Mouse (Mus musculus) left cerebral cortex, postnatal 4 days (tissue): ENCODE measurements around the gene Aph1a. TPM values are rescaled to one million over a fixed set of nuclear protein-coding genes. Genes with fewer than 3 reads are reported as not detected.
"Not testable (repeated sequence)": the region's sequence is repeated elsewhere in the genome, so short reads cannot be mapped to it uniquely, and the experiment has no call there.

Source experiments
- DNase-seq: peaks from one replicate; pipeline ENCODE4 v3.0.0-alpha.2; 2022
- intact Hi-C: fragments of 180-260 bp; cut with DNase I; formaldehyde crosslinking; loops from one replicate; pipeline ENCODE4 v1.15.1; 2025
- total RNA-seq, 2 experiments: library from RNA; stranded (reverse); gene quantifications; 2 replicates each; pipeline ENCODE4 v1.2.3; 2021

Gene Aph1a
- 100 to 1,000 TPM in 1 of 2 experiments, 10 to 100 TPM in 1; 91.1 to 101 TPM for total RNA-seq

DNA sequence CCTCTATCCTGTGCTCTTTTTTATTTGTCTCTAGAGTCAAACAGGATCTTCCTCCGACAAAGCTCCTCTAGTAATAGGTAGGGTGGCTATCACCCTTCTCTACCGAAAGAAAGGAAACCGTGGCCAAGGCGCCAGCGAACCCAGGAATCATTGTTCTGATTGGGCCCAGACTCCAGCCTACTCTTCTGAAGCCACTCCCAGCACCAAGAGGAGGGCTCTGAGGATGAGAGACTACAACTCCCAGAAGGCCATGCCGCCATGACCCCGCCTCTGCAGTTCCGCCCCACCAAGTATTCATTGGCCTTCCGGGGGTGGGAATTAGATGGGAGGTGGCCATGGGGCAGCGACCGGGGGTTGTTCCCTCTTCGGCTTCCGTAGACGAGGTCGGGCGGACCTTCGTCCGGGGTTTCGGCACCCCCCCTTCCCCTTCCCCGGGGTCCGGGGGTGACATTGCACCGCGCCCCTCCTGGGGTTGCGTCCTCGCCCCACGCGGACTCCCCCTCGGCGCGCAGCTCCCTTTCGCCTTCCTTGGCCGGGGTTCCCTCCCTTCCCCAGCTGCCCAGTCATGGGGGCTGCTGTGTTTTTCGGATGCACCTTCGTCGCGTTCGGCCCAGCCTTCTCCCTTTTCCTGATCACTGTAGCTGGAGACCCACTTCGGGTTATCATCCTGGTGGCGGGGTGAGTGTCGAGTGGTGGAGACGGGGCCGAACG lies at the start of gene Aph1a:
Aph1a (plus strand) TSS at position 364 of the 711 bp plus-strand sequence.
- intact Hi-C loops = not testable (repeated sequence)
- DNase-seq = peak; percentile 97

DNA sequence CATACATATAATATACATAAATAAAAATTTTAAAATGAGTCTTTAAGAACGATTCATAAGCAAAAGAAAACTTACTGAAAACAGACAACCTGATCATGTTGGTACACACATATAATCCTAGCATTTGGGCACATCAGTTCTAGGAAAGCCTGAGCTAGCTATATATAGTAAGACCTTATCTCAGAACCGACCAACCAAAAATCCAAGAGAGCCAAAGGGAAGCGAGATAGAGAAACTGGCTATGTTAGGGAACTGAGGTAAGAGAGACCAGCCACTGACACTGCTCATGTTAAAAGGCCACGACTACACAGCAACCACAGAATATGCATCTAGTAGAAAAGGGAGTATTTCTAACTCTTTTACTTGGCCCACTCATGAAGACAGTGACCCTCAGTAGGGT lies 43.2 kb upstream of the Aph1a start:
- no peak for DNase-seq
- intact Hi-C loops = no loop called here

DNA sequence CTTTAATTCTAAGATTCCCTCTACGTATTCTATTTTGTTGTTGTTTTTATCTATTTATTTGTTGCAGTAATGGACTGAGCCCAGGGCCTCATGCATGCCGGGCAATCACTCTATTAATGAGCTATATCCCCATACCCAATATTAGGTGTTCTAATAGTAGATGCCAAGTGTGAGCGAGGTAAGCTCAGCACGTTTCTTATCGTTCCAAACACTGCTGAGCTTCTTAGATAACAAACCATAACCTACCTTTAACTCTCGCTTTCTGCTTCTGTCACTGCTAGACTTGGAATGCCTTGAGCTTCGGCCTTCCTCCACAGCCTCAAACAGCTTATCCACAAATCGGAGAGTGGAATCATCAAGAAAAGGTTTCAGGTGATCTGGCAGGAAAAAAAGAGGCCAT lies 42.5 kb upstream of the Aph1a start:
- no peak for DNase-seq
- intact Hi-C loops = no loop called here

DNA sequence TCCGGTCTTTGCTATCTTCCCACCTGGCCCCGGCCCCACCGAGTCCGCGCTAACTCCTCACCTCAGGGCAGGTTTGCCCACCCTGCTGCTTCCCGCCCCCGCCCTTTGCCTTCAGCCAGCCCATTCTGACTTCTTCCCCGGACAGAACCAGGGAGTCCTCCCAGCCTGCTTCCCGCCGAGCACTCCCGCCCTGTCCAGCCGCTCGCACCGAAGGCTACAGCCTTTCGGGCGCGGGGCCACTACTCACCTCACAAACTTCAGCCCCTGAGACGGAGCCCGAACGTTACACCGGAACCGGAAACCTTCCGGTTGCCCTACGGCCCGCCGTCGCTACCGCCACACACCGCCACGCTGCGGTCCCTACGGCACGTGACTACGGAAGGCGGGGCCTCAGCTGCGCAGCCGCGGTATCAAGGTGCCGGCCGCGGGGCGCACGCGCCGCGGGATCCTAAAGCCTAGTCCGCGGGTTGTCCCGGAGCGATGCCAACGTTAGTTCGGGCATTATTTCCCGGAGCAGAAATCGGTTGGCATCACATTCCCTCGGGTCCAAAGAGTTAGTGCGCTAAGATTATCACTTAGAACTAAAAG lies 38.2 kb upstream of the Aph1a start, which contains the start of gene Prpf3:
Prpf3 (minus strand) TSS at position 384 of the 588 bp plus-strand sequence.
- DNase-seq = peak; percentile 93
- intact Hi-C loops = no loop called here

DNA sequence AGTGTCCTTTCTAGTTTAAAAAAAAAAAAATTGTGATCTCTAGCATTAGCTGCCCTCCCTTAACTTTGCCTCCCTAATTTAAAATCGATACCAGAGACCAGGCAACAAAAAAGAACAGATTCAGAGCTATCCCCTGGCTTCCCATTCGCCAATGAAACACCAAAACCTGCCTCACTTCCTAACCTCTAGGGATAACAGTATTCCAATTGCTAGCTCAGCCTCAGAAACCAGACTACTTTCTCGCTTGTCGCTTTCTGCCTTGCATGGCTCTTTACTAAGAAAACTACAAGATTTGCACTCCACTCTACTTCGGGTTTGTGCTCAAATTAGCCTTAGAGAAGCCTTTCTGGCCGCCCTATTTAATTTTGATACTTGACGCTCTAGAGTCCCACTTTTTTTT lies 37.7 kb upstream of the Aph1a start:
- DNase-seq = no peak
- intact Hi-C loops = no loop called here

DNA sequence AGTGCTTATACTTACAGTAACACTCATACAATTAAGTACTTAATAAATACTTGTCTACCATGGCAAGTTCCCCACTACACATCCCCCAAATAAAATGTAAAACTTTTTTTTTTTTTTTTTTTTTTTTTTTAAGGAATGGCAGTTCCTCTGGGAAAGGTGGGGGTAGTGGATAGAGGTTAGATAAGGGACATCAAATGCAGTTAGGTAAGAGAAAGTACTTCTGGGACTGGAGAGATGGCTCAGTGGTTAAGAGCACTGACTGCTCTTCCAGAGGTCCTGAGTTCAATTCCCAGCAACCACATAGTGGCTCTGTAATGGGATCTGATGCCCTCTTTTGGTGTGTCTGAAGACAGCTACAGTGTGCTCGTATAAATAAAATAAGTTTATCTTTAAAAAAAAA lies 36.7 kb upstream of the Aph1a start:
- DNase-seq, intact Hi-C loops: not testable (repeated sequence)

DNA sequence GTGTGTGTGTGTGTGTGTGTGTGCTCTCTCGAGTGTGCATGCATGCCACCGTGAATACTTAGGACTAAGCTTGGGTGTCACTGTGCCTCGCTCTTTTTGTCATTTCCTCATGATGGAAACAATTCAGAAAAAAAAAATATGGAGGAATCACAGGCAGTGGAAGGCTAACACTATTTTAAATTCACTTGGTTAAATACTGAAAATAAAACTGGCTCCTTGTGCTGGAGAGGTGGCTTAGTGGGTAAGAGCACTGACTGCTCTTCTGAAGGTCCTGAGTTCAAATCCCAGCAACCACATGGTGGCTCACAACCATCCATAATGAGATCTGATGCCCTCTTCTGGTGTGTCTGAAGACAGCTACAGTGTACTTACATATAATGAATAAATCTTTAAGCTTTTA lies 35.5 kb upstream of the Aph1a start:
- DNase-seq, intact Hi-C loops: not testable (repeated sequence)

DNA sequence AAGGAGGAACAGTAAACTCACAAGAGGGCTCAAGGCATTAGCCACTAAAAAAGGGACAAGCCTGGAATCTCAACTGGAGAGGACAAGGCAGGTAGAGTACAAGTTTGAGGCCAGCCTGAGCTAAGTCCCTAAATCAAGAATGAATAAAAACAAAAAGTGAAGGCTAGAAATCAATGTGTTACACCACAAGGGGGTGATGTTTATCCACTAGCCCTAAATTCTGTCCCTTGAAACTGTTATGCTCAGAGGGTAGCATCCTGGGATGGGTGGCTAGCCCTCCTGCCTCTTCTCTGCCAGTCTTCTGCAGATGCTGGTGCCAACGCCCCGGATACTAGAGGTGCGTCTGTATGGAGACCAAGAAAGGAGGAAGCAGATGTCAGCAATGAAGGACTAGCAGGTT lies 33.4 kb upstream of the Aph1a start:
- intact Hi-C loops = no loop called here
- DNase-seq = no peak

DNA sequence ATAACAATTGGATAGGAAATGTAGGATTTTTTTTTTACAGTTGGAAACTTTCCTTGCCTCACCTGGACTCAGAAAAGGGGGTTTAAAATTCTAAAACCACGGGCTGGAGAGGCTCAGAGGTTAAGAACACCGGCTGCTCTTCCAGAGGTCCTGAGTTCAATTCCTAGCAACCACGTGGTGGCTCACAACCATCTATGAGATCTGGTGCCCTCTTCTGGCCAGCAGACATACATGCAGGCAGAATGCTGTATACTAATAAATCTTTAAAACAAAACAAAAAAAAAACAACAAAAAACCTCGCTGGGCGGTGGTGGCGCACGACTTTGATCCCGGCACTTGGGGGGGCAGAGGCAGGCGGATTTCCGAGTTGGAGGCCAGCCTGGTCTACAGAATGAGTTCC lies 32.6 kb upstream of the Aph1a start:
- no peak for DNase-seq
- intact Hi-C loops = no loop called here

DNA sequence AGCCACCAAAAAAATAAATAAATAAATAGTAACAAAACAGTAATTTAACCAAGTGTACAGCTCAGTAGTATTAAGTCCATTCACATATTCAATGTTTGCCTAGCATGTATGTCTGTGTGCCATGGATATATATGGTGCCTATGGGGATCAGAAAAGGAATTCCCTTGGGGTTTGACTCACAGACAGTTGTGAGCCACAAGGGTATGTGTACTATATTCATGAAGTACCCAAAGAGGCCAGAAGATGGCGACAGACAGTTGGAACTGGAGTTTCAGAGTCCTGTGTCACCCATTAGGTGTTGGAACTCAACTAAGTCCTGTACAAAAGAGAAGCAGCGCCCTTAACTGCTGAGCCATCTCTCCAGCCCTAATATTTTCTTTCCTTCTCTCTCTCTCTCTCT lies 32.0 kb upstream of the Aph1a start:
- intact Hi-C loops = no loop called here
- peak; percentile 65 for DNase-seq

DNA sequence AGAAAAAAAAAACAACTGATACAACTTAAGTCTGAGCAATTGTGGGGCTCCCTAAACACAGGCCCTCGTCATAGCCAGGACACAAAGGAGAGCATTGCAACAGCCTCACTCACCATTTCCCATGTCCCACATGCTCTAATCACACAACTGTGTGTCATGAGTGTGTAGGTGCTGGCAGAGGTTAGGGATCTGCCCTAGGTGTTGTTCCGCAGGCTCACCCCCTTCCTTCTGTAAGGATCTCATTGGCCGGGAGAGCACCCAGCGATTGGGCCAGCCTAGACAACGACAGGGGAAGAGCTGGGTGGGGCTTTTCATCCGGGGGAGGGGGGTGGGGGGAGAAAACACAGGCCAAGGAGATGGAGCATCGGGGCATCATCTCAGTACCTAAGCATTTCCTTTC lies 30.2 kb upstream of the Aph1a start:
- intact Hi-C loops = no loop called here

DNA sequence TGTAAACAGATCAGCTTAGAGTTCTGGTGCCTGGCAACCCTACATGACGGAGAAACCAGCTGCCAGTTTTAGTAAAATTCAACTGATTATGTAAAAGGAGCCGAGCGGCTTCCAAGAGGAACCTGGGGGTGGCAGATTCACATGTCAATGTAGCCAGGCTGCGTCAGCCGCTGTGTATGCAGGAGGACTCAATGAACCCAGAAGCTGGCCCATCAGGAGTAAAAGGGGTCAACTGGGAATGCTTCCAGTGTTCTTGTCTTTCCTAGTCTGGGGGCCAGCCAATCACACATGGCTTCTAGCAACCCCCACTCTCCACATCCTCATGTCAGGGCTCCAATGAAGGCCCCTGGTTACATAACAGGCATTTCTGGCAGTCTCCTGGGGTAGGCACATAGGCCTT lies 28.7 kb upstream of the Aph1a start:
- no peak for DNase-seq
- intact Hi-C loops = no loop called here

More for the DNA sequence above, 30.2 kb upstream of the Aph1a start:
- no peak for DNase-seq

DNA sequence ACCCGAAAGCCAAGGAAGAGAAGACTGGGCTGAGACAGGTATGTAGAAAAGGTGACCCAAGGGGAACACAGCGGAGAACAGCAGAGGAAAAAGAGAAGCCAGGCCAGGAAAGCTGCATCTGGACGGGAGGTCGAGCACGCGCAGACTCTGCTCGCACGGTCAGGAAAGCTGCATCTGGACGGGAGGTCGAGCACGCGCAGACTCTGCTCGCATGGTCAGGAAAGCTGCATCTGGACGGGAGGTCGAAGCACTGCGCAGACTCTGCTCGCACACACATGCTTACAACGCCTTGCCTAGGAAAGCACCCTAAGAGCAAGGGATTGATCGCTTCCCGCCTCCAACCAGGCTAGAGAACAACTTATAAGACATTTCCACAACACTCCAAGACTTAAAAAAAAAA lies 28.2 kb upstream of the Aph1a start:
- intact Hi-C loops = no loop called here
- no peak for DNase-seq

DNA sequence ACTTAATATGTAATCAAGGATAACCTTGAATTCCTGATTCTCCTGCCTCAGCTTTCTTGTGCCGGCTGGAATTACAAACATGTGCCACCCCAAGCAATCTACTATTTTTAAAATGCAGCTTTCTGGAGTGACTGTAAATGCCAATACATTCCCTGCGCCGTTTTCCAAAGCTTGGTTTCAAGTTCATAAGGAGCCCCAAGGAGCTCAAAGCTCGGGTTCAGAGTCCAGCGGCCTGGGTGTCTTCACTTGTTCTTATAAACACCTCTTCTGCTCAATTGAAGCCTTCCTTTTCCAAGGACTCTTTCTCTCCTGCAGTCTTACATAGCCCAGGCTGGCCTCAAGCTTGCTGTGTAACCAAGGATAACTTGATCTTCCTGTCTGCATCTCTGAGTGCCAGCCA lies 27.7 kb upstream of the Aph1a start:
- DNase-seq = no peak
- intact Hi-C loops = no loop called here

DNA sequence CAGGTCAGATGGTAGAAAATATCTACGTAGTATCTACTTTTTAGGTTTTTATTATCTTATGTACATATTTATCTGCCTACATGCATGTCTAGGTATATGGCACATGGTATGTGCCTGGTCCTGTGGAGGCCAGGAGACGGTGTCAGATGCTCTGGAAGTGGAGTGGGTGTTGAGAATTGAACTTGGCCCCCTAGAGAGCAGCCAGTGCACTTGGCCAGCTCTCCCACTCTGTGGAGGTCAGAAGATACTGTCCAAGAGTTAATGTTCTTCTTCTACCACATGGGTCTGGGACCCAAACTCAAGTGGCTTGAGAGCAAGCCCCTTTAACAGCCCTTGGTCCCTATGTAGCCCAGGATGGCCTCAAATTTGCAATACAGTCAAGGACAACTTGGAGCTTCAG lies 26.4 kb upstream of the Aph1a start:
- intact Hi-C loops = no loop called here

DNA sequence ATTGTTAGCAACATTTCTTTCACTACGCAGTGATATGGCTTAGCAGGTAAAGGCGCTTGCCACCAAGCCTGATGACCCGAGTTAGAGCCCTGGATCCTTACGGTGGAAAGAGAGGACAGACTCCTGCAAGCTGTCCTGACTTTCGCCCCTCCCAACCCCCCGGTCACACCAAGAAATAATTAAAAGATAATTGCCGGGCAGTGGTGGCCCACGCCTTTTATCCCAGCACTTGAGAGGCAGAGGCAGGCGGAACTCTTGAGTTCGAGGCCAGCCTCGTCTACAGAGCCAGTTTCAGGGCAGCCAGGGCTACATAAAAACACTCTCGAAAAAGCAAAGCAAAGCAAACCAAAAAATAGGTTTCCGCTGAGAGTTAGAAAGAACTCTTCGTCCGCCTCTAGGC lies 22.8 kb upstream of the Aph1a start:
- intact Hi-C loops = no loop called here
- DNase-seq = no peak

More for the DNA sequence above, 26.4 kb upstream of the Aph1a start:
- no peak for DNase-seq

DNA sequence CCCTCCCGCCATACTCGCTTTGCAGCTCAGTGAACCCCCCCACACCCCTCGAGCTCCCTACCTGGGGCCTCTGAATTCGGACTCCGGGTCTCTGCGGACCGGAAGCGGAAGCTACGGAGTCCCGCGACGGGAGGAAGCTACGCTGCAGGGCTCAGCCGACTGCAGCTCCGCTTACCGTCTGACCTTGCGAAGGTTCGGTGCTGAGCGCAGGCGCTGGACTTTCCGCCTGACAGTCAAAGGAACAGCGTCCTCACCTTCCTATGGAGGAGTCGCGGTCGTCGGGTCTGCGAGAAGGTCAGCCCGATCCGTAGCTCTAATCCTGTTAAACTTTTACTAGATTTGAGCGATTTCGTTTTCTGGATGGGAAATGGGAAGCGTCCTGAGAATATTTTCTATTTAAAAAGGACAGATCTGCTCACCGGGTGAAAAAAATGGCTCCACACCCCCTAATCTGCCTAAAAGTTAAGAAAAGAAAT lies 22.3 kb upstream of the Aph1a start, which contains the start of gene Mrps21:
Mrps21 (minus strand) TSS at position 128 of the 476 bp plus-strand sequence.
- intact Hi-C loops = no loop called here

DNA sequence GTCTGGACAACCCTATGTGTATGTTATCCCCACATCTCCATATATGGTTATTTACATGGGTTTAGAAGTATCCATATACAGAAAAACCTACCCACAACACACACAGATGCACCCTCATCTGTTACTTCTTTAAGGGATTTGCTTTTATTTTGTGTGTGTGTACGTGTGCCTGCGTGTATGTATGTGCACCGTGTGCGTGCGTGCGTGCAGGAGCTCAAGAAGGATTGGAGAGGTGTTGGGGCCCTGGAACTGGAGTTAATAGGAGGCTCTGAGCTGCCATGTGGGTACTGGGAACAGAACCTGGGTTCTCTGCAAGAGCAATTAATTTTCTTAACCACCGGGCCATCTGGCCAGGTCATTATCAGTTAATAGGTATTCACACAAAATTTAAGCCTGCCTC lies 21.7 kb upstream of the Aph1a start:
- DNase-seq = no peak
- intact Hi-C loops = no loop called here

More for the DNA sequence above, 22.3 kb upstream of the Aph1a start, which contains the start of gene Mrps21:
- DNase-seq = peak; percentile 86

DNA sequence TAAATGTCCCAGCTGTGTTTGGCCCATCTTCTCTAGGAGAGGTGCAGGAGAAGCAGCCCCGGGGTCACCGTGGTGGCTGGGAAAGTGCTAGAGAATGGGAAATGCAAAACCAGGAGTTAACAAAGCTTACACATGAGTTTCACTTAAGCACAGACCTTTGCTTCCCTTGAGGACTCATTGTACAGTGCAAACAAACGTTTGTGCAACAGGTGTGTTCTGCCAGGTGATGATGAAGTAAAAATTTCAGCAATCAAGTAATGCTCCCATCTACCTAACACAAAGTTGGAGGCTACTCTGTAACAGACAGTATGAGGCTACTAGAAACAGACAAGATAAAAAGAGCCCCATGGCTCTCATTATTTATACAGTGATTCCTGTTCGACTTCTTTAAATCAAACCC lies 14.7 kb upstream of the Aph1a start:
- intact Hi-C loops = no loop called here
- no peak for DNase-seq

DNA sequence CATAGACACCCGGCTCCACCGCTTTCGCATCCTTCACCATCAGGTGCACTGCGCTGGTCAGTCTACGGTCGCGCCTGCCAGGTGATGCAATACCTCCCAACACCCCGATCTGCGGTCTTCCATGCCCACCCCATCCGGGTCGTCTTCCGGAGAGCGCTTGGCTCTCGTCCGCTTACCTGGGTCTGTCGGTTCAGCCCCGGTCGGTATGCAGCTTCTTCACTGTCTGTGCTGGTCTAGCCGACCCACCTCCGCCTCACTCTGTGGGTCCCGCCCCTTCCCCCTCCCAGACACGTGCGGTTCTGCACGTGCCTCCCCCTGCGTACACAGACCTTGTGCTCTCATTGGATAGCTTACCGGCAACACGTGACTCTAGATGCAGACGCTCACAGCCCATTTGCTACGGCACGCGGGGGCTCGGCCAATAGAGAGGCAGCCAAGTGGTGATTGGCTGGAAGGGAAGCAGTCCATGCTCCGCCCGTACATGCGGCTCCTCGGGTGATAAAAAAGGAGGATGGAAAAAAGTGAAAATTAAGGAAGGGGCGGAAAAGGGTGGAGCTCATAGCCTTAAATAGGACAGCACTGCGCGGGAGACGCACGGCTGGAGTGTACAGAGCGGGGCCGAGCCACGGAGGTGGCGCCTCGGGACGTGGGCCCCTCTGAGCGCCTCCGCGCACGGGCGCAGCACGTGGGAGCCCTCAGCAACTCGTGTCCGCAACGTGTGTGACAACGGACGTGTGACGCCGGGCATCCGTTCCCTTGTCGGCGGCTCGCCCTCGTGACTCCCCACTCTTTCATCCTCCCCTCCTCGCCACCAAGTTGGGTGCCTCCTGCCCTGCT lies 11.6 kb upstream of the Aph1a start, which contains the start of gene Ciart:
Ciart (minus strand) TSS at position 273 of the 837 bp plus-strand sequence.
- intact Hi-C loops = loop anchor here (1.0 kb wide), 1 partner anchor 25 kb away; no protein-coding TSS in a partner anchor
- DNase-seq = peak; percentile 94

DNA sequence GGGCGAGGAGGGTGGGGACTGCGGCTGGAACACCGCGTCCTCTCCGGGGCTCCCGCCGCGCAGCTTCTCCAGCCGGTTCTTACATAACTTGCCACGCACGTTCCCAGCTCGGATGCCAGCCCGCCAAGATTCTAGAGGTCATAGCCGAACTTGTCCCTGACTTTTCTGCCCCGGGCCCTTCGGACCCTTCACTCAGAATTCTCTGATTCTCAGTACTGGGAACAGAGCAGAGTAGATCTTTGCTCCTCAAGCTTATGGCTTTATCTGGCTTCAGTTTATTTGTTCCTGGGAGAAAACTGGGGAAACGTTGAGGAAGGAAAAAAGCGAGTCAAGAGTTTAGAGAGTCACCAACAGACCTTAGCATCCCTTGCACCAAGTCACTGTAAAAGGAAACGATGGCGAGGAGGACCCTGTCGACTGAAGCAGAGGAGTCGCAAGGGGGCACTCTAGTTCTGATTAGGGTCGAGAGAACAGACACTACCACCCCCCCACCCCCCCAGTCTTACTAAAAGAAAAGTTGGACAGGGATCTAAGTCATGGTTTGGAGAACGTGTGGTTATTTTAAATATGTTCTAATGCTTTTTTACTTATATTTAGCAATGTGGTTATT lies 10.8 kb upstream of the Aph1a start:
- DNase-seq = peak; percentile 72
- intact Hi-C loops = loop anchor here (1.0 kb wide), 1 partner anchor 24 kb away; no protein-coding TSS in a partner anchor
